8 mouse cellular contexts compared by ENCODE assay signal in genomic region chr12:86895703-86896409, GRCm38 (mm10). TPM values are rescaled to one million over a fixed set of nuclear protein-coding genes. Genes with fewer than 3 reads are reported as not detected.
DNase-seq lines count a peak whose midpoint lies in the region; ATAC-seq lines count a peak whose summit lies in the region.

No protein-coding gene starts in this region.

- WGBS in lung, embryonic 16.5 days: 40% methylated on average over 4 of the region's 4 CpGs
- 20% methylated on average over 4 of the region's 4 CpGs for WGBS in forebrain, embryonic 13.5 days
- 44% methylated on average over 4 of the region's 4 CpGs for WGBS in limb, embryonic 11.5 days
- WGBS in neural tube, embryonic 15.5 days: 40% methylated on average over 4 of the region's 4 CpGs

- H3K9ac ChIP-seq in lung, embryonic 16.5 days (ENCODE audit: low read length): no peak overlapping the region
- peak overlapping the region; percentile 56 for H3K9ac ChIP-seq in forebrain, embryonic 13.5 days
- no peak overlapping the region for H3K9ac ChIP-seq in limb, embryonic 11.5 days (ENCODE audit: low read length)
- H3K9ac ChIP-seq in neural tube, embryonic 15.5 days (replicated peaks): peak overlapping the region; percentile 56

- peaks cover 90% of the 10 kb centered on the region for H3K4me1 ChIP-seq in lung, embryonic 16.5 days (replicated peaks; ENCODE audit: control insufficient read depth, insufficient read depth, low read length)
- peaks cover 90% of the 10 kb centered on the region for H3K4me1 ChIP-seq in forebrain, embryonic 13.5 days
- H3K4me1 ChIP-seq in limb, embryonic 11.5 days (ENCODE audit: control insufficient read depth, insufficient read depth, low read length): peaks cover 69% of the 10 kb centered on the region
- H3K4me1 ChIP-seq in neural tube, embryonic 15.5 days: peaks cover 90% of the 10 kb centered on the region

- ATAC-seq in lung, embryonic 16.5 days (ENCODE audit: low read depth): no peak
- no peak for ATAC-seq in forebrain, embryonic 13.5 days
- ATAC-seq in limb, embryonic 11.5 days (ENCODE audit: insufficient number of reproducible peaks, low FRiP score, low TSS enrichment, low read depth): no peak
- no peak for ATAC-seq in neural tube, embryonic 15.5 days (ENCODE audit: low FRiP score)
- ATAC-seq in erythroid progenitor cell, adult 5-6 weeks (replicated peaks; ENCODE audit: low FRiP score, poor library complexity, severe bottlenecking): no peak
- ATAC-seq in erythroblast, adult 5-6 weeks (replicated peaks; ENCODE audit: low FRiP score, poor library complexity, severe bottlenecking): no peak

- H3K4me3 ChIP-seq in lung, embryonic 16.5 days (ENCODE audit: low read length): peak overlapping the region; percentile 43; the same call in 1 of the 2 replicates
- peak overlapping the region; percentile 23 for H3K4me3 ChIP-seq in forebrain, embryonic 13.5 days
- no peak overlapping the region for H3K4me3 ChIP-seq in limb, embryonic 11.5 days (ENCODE audit: low read depth, low read length)
- peak overlapping the region; percentile 32 for H3K4me3 ChIP-seq in neural tube, embryonic 15.5 days (replicated peaks)

- no peak for DNase-seq in lung, postnatal 4 days
- DNase-seq in limb, embryonic 11.5 days (ENCODE audit: low spot score): no peak
- no peak for DNase-seq in adrenal gland, postnatal 36 days

- H3K27ac ChIP-seq in lung, embryonic 16.5 days (ENCODE audit: low read length): peak overlapping the region; percentile 100
- H3K27ac ChIP-seq in forebrain, embryonic 13.5 days: peak overlapping the region; percentile 98
- peak overlapping the region; percentile 96 for H3K27ac ChIP-seq in limb, embryonic 11.5 days (replicated peaks; ENCODE audit: low read depth, low read length)
- H3K27ac ChIP-seq in neural tube, embryonic 15.5 days (replicated peaks): peak overlapping the region; percentile 99

- no peaks in the 10 kb centered on the region for H3K9me3 ChIP-seq in lung, embryonic 16.5 days (ENCODE audit: control insufficient read depth, low read length)
- no peaks in the 10 kb centered on the region for H3K9me3 ChIP-seq in forebrain, embryonic 13.5 days (replicated peaks)
- H3K9me3 ChIP-seq in limb, embryonic 11.5 days (ENCODE audit: control insufficient read depth, low read length): no peaks in the 10 kb centered on the region
- H3K9me3 ChIP-seq in neural tube, embryonic 15.5 days (replicated peaks): no peaks in the 10 kb centered on the region

- H3K36me3 ChIP-seq in lung, embryonic 16.5 days (ENCODE audit: control insufficient read depth, insufficient read depth, low read length): no peaks in the 10 kb centered on the region
- no peaks in the 10 kb centered on the region for H3K36me3 ChIP-seq in forebrain, embryonic 13.5 days (ENCODE audit: poor library complexity, severe bottlenecking)
- no peaks in the 10 kb centered on the region for H3K36me3 ChIP-seq in limb, embryonic 11.5 days (ENCODE audit: control insufficient read depth, insufficient read depth, low read length)
- no peaks in the 10 kb centered on the region for H3K36me3 ChIP-seq in neural tube, embryonic 15.5 days

- H3K4me2 ChIP-seq in lung, embryonic 16.5 days (ENCODE audit: low read depth, low read length): peak overlapping the region; percentile 76
- peak overlapping the region; percentile 55 for H3K4me2 ChIP-seq in forebrain, embryonic 13.5 days
- H3K4me2 ChIP-seq in limb, embryonic 11.5 days (ENCODE audit: low read depth, severe bottlenecking): peak overlapping the region; percentile 46; the same call in 1 of the 2 replicates
- peak overlapping the region; percentile 66 for H3K4me2 ChIP-seq in neural tube, embryonic 15.5 days

- H3K27me3 ChIP-seq in lung, embryonic 16.5 days (ENCODE audit: control insufficient read depth, insufficient read depth, low read depth, low read length): no peaks in the 10 kb centered on the region
- H3K27me3 ChIP-seq in forebrain, embryonic 13.5 days: no peaks in the 10 kb centered on the region
- no peaks in the 10 kb centered on the region for H3K27me3 ChIP-seq in limb, embryonic 11.5 days (ENCODE audit: control insufficient read depth, insufficient read depth, low read length)
- no peaks in the 10 kb centered on the region for H3K27me3 ChIP-seq in neural tube, embryonic 15.5 days (replicated peaks)

RNA-seq across cellular contexts. Expression of gene Irf2bpl, which starts 11.3 kb away (rescaled TPM):
- polyA plus RNA-seq in lung, embryonic 16.5 days (2015; fragmentation: Nextera tagmentation; extraction: Ambion mirVana): 28.8 and 34.2 TPM in 2 replicates
- polyA plus RNA-seq in forebrain, embryonic 13.5 days (2015; fragmentation: Nextera tagmentation; extraction: Ambion mirVana): 54.2 and 54.8 TPM in 2 replicates
- polyA plus RNA-seq in limb, embryonic 11.5 days (2014; fragmentation: Nextera tagmentation; extraction: Ambion mirVana): 17.9 and 22.0 TPM in 2 replicates
- polyA plus RNA-seq in neural tube, embryonic 15.5 days (2015; fragmentation: Nextera tagmentation; extraction: Ambion mirVana): 53.3 and 69.9 TPM in 2 replicates
- total RNA-seq in adrenal gland, postnatal 36 days (2021): 10 to 100 TPM; 47.3 to 64.5 TPM
- total RNA-seq in erythroid progenitor cell, adult 5-6 weeks (2015; ENCODE audit: low replicate concordance): 0.72 and 2.5 TPM in 2 replicates
- total RNA-seq in erythroid progenitor cell, adult 5-6 weeks (2017; ENCODE audit: low replicate concordance): 0.53 and 1.5 TPM in 2 replicates
- total RNA-seq in erythroblast, adult 5-6 weeks (2015; ENCODE audit: low replicate concordance): 0.21 and 0.77 TPM in 2 replicates
- total RNA-seq in erythroblast, adult 5-6 weeks (2017; ENCODE audit: low replicate concordance): 0.42 TPM in 1 of 2 replicates, not detected in the other

RNA-seq across cellular contexts. Expression of gene Cipc, which starts 51.0 kb away (rescaled TPM):
- polyA plus RNA-seq in lung, embryonic 16.5 days (2015; fragmentation: Nextera tagmentation; extraction: Ambion mirVana): 18.9 and 20.2 TPM in 2 replicates
- 46.1 and 53.1 TPM in 2 replicates for polyA plus RNA-seq in forebrain, embryonic 13.5 days (2015; fragmentation: Nextera tagmentation; extraction: Ambion mirVana)
- polyA plus RNA-seq in limb, embryonic 11.5 days (2014; fragmentation: Nextera tagmentation; extraction: Ambion mirVana): 31.3 and 33.7 TPM in 2 replicates
- 37.2 and 40.8 TPM in 2 replicates for polyA plus RNA-seq in neural tube, embryonic 15.5 days (2015; fragmentation: Nextera tagmentation; extraction: Ambion mirVana)
- total RNA-seq in adrenal gland, postnatal 36 days (2021): 10 to 100 TPM; 24.4 to 24.7 TPM
- 8.6 and 9.2 TPM in 2 replicates for total RNA-seq in erythroid progenitor cell, adult 5-6 weeks (2015; ENCODE audit: low replicate concordance)
- total RNA-seq in erythroid progenitor cell, adult 5-6 weeks (2017; ENCODE audit: low replicate concordance): 5.8 and 16.4 TPM in 2 replicates
- 4.8 and 7.1 TPM in 2 replicates for total RNA-seq in erythroblast, adult 5-6 weeks (2015; ENCODE audit: low replicate concordance)
- total RNA-seq in erythroblast, adult 5-6 weeks (2017; ENCODE audit: low replicate concordance): 5.6 and 8.2 TPM in 2 replicates

Comparison
In these comparisons a context has a peak if more than half of its experiments do, and no peak if none do; other contexts are left out.
1. H3K9ac ChIP-seq: peak in forebrain, embryonic 13.5 days (single experiment) and neural tube, embryonic 15.5 days (single experiment); none in lung, embryonic 16.5 days (single experiment) and limb, embryonic 11.5 days (single experiment).
2. Peak in every context shown above with its lines, with median percentiles within 50 percentile points of each other: H3K27ac ChIP-seq and H3K4me2 ChIP-seq.